ENCODE assay signal across 12 mouse cellular contexts in the genomic region with DNA sequence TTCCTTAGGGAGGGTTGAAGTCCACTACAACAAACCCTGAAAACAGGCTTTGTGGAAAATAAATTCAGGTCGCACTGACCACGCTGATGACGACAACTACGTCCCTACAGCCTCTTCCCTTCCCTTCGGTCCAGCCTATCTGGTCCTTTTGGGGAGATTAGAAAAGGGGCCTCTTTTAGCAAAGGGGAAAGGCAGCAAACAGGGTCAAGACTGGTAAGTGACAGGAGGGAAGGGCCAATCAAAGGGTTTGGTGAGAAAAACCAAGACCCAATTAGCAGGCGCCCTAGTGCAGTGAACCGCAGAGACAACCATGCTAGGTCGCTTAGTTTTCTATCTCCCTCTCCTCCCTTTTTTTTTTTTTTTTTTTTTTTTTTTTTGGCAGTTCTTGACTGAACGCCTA.
DNase-seq lines count a peak whose midpoint lies in the region; ATAC-seq lines count a peak whose summit lies in the region.
"Had no signal": no experiment of that assay in that cellular context is flagged by ENCODE, and none has a peak within 500 bp of the region (broad histone marks: within the 10 kb centered on the region; RNA-seq: fewer than 3 reads in every experiment).

No protein-coding gene starts in this region.

- DNase-seq in heart, adult 9 months (ENCODE audit: low spot score in 2 of 2) = no peak
- DNase-seq in kidney, postnatal 36 days = peak; percentile 24 to 35
- no peak for DNase-seq in kidney, adult 11 months
- DNase-seq in liver = peak; percentile 47
- peak; percentile 52 for DNase-seq in retina, embryonic 14.5 days (ENCODE audit: low spot score)
- no peak for DNase-seq in adrenal gland, adult 2 months
- DNase-seq: adrenal gland, postnatal 14 days; lung, adult 18-20 months had no signal

- no peak for ATAC-seq in heart, embryonic 11.5 days (replicated peaks; ENCODE audit: insufficient number of reproducible peaks, low FRiP score, low TSS enrichment)
- ATAC-seq: intestine, embryonic 16.5 days had no signal

- H3K4me2 ChIP-seq in heart, embryonic 11.5 days = peak overlapping the region; percentile 52

- H3K27me3 ChIP-seq in heart, embryonic 11.5 days (ENCODE audit: control insufficient read depth, insufficient read depth, low read length) = peaks cover 11% of the 10 kb centered on the region; the same call in 1 of the 2 replicates

- no peaks in the 10 kb centered on the region for H3K36me3 ChIP-seq in heart, embryonic 11.5 days (ENCODE audit: control insufficient read depth, insufficient read depth, low read length)

- 49% methylated on average over 9 of the region's 9 CpGs for WGBS in heart, embryonic 11.5 days (ENCODE audit: insufficient replicate concordance)

- H3K4me1 ChIP-seq in heart, embryonic 11.5 days (ENCODE audit: control insufficient read depth, insufficient read depth, low read length) = peaks cover 4% of the 10 kb centered on the region

- no peak overlapping the region for H3K9ac ChIP-seq in heart, embryonic 11.5 days (ENCODE audit: low read depth, low read length)

- H3K27ac ChIP-seq in heart, embryonic 11.5 days (ENCODE audit: low read depth, low read length) = no peak overlapping the region
- H3K27ac ChIP-seq: macrophage had no signal

- H3K9me3 ChIP-seq in heart, embryonic 11.5 days (replicated peaks; ENCODE audit: control insufficient read depth, low read length) = no peaks in the 10 kb centered on the region

- no peak overlapping the region for H3K4me3 ChIP-seq in heart, embryonic 11.5 days (ENCODE audit: low read depth, low read length)
- H3K4me3 ChIP-seq: myocyte had no signal

Comparison
In these comparisons a context has a peak if more than half of its experiments do, and no peak if none do; other contexts are left out.
1. DNase-seq: peak in kidney, postnatal 36 days (2 of 2), liver (single experiment) and retina, embryonic 14.5 days (single experiment); none in heart, adult 9 months (0 of 2), kidney, adult 11 months (single experiment) and adrenal gland, adult 2 months (single experiment).